Mouse (Mus musculus): ENCODE measurements around the gene Rabgap1l.
A peak's percentile ranks its signal among the peaks of the same experiment; 100 is the strongest.
"Not testable (repeated sequence)": the region's sequence is repeated elsewhere in the genome, so short reads cannot be mapped to it uniquely, and the experiment has no call there.

Gene Rabgap1l

DNA sequence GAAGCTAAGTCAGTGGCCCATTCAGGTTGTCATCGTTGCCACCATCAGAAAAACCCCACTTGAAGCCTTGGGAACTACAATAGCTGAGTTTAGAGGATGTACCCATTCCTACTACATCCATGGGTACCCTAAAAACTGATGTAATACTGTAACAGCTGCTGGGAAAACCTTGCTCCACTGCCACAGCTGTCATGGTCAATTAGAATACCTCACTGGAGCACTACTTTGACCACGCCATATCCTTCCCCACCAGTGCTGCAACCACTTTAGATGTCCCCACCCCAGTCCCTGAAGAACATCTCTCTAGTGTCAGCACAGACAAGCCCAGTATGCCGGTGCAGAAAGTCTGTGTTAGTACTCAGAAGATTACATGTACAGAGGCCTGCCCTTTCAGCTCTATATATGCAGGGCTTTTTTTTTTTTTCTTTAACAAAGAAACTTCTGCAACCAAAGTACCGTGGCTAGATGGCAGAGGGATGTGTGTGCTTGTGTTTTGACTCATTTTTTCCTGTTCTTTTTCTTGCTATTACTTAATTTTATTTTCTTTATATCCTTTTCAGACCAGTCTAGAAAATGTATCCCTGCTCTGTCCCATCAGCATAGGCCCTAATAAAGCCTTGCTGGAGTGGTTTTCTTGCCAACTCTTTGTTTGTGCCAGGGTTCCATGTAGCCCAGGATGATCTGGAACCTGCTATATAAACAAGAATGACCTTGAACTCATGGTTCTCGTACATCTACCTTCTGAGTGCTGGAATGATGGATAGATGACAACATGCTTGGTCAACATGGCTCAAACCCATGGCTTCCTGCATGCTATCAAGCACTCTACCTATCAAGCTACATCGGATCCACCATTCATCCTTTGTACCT is 100.6 kb downstream of the Rabgap1l start:
- no peak for DNase-seq

GRCm38 (mm10) chr1:160691196-160691590 is 101.8 kb downstream of the Rabgap1l start:
- DNase-seq: no peak

GRCm38 (mm10) chr1:160690516-160691195 is 102.4 kb downstream of the Rabgap1l start:
- no peak for DNase-seq

GRCm38 (mm10) chr1:160689511-160689910 is 103.5 kb downstream of the Rabgap1l start:
- DNase-seq: no peak

DNA sequence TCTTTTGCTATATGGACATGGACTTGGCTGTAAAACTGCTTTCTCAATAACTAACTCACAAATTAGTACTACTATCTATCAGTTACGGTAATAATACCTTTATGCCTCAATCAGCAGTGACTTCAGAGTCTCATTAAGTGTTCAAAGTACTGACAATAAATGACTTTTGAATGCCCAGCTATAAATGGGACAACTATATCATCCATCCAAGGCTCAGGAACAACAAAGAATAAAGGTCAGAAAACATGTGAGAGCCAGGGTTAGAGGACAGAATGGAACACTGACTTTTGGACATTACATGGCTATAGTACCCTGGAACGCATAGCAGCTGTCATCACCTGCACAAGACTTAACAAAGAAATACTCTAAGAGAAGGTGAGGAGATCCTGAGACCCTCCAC is 108.8 kb downstream of the Rabgap1l start:
- no peak for DNase-seq

- no peak for DNase-seq
These were observed 111.5 kb downstream of the Rabgap1l start for GRCm38 (mm10) chr1:160681398-160682050.

- DNase-seq: no peak
These were observed 118.2 kb downstream of the Rabgap1l start for GRCm38 (mm10) chr1:160674763-160675162.

GRCm38 (mm10) chr1:160672088-160672814 is 120.8 kb downstream of the Rabgap1l start:
- no peak for DNase-seq

GRCm38 (mm10) chr1:160655806-160656470 is 137.1 kb downstream of the Rabgap1l start:
- DNase-seq: no peak

- DNase-seq: no peak
These were observed 141.3 kb downstream of the Rabgap1l start for GRCm38 (mm10) chr1:160651691-160652090.

DNA sequence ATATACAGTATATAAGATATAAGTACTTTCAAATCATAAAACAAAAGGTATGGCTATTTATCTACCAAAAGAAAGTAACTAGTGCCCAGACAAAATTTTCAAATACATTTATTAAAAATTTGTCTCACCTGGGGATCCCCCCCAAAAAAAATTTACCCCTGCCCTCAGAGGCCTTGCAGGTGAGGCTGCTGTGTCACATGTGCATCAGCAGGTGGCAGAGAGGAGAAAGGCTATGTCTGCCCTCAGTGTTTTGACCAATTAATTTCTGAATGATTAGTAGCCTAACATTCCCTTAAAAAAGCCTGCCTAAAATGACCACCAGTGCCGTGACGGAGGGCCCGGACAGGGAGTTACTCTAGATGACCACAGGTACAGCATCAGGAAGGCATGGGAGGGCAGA is 147.6 kb downstream of the Rabgap1l start:
- DNase-seq: no peak

- no peak for DNase-seq
These were observed 164.6 kb downstream of the Rabgap1l start for GRCm38 (mm10) chr1:160628213-160628932.

- not testable (repeated sequence) for DNase-seq
These were observed 168.5 kb downstream of the Rabgap1l start for GRCm38 (mm10) chr1:160624354-160625120.

- no peak for DNase-seq
These were observed 174.8 kb downstream of the Rabgap1l start for GRCm38 (mm10) chr1:160618201-160618600.

DNA sequence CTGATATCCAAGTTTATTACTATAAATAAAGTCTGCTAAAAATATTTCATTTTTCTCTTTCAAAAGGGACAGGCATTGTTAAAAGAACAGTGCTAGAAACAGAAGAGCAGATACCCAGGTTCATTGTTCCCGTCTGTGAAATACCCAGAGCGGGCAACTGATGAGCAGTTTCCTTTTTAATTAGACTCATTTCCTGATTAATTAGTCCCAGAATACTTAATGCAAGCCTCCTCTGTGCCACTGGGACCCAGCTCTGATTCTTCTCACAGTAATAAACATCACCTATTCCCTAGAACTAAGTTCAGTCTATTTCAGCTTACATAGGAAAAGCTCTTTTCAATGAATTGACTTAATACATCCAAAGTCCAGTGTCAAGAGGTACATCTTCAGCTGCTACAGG is 186.6 kb downstream of the Rabgap1l start:
- DNase-seq: no peak

DNA sequence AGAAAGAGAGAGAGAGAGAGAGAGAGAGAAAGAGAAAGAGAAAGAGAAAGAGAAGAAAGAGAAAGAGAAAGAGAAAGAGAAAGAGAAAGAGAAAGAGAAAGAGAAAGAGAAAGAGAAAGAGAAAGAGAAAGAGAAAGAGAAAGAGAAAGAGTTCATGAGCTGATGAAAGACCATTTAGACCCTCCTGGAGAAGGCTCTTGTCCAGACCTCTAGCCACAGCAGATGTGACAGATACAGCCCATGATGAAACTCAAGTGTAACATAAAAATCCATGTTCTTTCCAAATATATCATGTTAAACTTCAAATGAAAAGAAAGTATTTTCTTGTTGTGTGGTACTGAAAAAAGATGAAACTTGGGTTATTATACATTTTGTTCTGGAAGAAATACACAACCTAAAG is 189.7 kb downstream of the Rabgap1l start:
- not testable (repeated sequence) for DNase-seq

- DNase-seq: no peak
These were observed 195.6 kb downstream of the Rabgap1l start for GRCm38 (mm10) chr1:160597369-160597768.

DNA sequence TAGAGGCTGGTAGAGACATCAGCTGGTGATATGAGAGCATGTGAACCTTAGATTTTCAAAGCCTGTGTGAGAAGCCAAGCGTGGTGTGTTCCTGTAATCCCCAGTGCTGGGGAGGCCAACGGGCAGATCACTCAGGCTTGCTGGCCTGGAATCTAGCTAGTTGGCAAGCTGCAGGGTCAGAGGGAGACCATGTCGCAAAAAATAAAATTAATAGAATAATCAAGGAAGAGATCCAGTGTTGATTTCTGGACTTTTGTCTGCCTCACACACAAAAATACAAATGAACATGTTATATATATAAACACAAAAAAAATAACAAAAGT is 196.1 kb downstream of the Rabgap1l start:
- peak; percentile 33 for DNase-seq

DNA sequence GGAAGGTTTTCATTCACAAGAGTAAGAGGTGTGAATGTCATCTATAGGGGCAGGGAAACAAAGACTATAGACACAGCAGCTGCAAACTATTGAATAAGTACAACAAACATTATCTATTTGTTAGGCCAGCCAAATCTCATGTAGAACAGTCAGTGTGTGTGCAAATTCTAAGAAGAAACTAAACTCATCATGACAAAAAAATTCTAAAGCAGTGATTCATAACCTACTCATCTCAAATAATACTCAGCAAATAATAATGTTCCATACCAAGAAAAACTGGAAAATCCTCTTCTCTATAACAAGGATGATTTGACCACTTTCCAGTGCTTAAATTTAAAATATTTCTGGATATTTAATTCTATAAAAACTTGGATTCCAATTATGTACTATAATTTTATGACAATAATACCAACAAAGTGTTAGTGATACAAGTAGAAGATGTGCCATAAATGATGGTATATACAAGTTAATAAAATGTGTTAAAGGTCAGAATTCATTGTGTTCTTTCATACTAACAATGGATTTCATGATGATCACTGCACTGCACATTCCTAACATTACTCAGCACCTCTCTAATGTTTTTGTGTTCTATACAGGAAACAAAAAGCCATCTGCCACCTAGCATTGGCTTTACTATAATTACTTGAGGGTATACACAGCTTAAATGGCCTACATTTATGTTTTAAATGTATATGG is 196.6 kb downstream of the Rabgap1l start:
- no peak for DNase-seq

DNA sequence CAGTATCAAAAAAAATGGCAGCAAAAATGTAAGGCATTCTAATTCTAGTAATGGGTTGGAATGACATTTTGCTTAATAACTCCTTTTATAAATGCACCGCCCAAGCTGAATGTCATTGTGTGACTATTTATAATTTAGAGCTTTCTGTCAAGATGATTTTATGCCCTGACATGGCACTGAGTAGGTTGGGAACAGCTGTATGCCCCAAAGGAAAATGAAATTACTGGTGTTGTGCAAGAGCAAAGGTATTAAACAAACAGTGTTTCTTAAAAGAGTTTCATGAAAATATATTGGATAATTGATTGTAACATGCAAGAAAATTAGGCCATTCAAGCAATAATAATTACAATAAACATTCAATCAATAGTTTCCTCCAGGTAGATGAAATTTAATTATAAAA is 198.4 kb downstream of the Rabgap1l start:
- DNase-seq: no peak

Measured in cerebellum, adult 9-11 months (tissue).